Mouse (Mus musculus) megakaryocyte, embryonic 14.5 days (primary cell): ENCODE measurements around the gene Pibf1.

ENCODE experiments used
- FLI1 ChIP-seq: IDR thresholded peaks from 2 replicates; pipeline ENCODE4 v1.6.1; 2012; ENCODE audit warnings: low read length, inconsistent platforms, mixed read lengths
- GATA1 ChIP-seq: IDR thresholded peaks from 3 replicates; pipeline ENCODE4 v1.6.1; 2012; ENCODE audit warnings: mixed read lengths, low read length, inconsistent platforms, borderline replicate concordance

DNA sequence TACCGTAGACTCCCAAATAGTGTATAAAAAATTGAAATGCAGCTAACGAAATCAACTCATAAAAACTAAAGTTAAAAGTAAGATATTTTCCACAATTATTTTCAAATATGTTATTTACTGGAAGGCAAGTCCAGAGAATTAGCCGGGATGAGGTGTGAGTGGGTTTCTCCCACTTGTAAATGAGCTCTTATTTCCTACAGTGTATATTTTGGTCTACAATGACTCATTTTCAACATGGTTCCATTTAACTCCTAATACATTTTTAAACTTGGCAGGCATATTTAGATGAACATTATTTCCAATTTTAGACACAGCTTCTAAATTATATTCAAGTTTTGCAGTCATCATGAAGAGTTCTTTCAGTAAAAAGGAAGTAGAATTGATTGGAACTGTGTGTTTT lies 63.8 kb downstream of the Pibf1 start:
- TF ChIP-seq GATA1 (no peak), FLI1 (no peak)
